ENCODE assay signal across 15 mouse cellular contexts in the genomic region with DNA sequence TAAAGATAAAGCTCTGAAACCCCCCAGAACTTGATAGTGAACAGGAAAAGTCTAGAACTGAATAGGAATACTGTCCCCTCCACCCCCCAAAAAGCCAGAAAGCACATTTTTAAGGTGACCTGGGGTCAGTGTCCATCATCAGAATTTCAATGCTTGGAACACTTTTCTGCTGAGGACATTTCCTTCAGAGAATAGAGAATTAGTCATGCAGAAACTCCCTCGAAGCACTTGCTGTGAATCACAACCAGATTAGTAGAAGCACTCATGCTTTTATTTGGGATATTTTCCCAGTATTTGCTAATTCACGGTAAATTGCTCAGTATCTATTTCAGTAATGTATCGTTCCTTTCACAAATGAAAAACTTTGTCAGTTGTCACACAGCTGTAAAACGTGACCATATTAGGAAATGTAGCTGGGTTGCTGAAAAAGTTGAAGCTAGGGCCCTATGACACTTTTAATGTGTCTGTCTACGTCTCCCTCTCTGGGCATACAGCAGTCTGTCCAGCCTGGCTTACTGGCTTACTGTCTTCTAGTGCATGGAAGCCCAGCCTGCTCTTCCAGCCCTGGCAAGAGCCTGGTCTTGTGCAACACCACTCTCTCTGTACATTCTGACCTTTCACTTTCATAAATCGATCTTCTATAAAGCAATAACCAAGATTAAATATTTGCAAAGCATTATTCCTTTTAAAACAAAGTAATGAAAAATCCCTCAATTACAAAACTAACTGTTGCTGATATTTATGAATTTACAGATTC.
DNase-seq lines count a peak whose midpoint lies in the region; ATAC-seq lines count a peak whose summit lies in the region.
"Had no signal": no experiment of that assay in that cellular context is flagged by ENCODE, and none has a peak within 500 bp of the region (broad histone marks: within the 10 kb centered on the region; RNA-seq: fewer than 3 reads in every experiment).

No protein-coding gene starts in this region.

- H3K4me3 ChIP-seq in forebrain, embryonic 10.5 days = no peak overlapping the region
- H3K4me3 ChIP-seq in forebrain, embryonic 15.5 days = no peak overlapping the region
- H3K4me3 ChIP-seq in kidney, embryonic 14.5 days (ENCODE audit: low read length) = no peak overlapping the region
- no peak overlapping the region for H3K4me3 ChIP-seq in embryonic facial prominence, embryonic 11.5 days (ENCODE audit: low read depth, low read length)
- H3K4me3 ChIP-seq: embryonic facial prominence, embryonic 12.5 days; hindbrain, embryonic 13.5 days; midbrain, embryonic 13.5 days had no signal

- WGBS in forebrain, embryonic 10.5 days = 40% methylated on average over 6 of the region's 6 CpGs
- WGBS in forebrain, embryonic 15.5 days = 36% methylated on average over 6 of the region's 6 CpGs
- WGBS in kidney, embryonic 14.5 days = 47% methylated on average over 6 of the region's 6 CpGs
- 36% methylated on average over 6 of the region's 6 CpGs for WGBS in embryonic facial prominence, embryonic 11.5 days

- DNase-seq in forebrain, embryonic 10.5 days (ENCODE audit: extremely low spot score, low spot score) = no peak
- peak; percentile 25 for DNase-seq in kidney, adult 9 months
- DNase-seq in 3134 (ENCODE audit: extremely low read depth, insufficient read length, low spot score) = peak; percentile 39
- peak; percentile 38 for DNase-seq in embryonic facial prominence, embryonic 11.5 days (ENCODE audit: low spot score)
- no peak for DNase-seq in testis, postnatal 14 days (ENCODE audit: low spot score)
- DNase-seq: adrenal gland, postnatal 25 days; B cell, adult 2 months; cerebellum, adult 11-12 months; liver had no signal

- H3K27ac ChIP-seq in forebrain, embryonic 10.5 days = peak overlapping the region; percentile 62; the same call in 1 of the 2 replicates
- no peak overlapping the region for H3K27ac ChIP-seq in forebrain, embryonic 15.5 days (replicated peaks)
- no peak overlapping the region for H3K27ac ChIP-seq in kidney, embryonic 14.5 days (ENCODE audit: low read depth, low read length)
- no peak overlapping the region for H3K27ac ChIP-seq in embryonic facial prominence, embryonic 11.5 days (replicated peaks; ENCODE audit: low read depth, low read length)
- H3K27ac ChIP-seq: embryonic facial prominence, embryonic 12.5 days; hindbrain, embryonic 13.5 days; midbrain, embryonic 13.5 days had no signal

- no peak overlapping the region for H3K4me2 ChIP-seq in forebrain, embryonic 15.5 days (replicated peaks)
- no peak overlapping the region for H3K4me2 ChIP-seq in kidney, embryonic 14.5 days (replicated peaks; ENCODE audit: low read depth, low read length)
- H3K4me2 ChIP-seq in embryonic facial prominence, embryonic 11.5 days (ENCODE audit: low read depth, low read length) = no peak overlapping the region
- H3K4me2 ChIP-seq: embryonic facial prominence, embryonic 12.5 days; hindbrain, embryonic 13.5 days; midbrain, embryonic 13.5 days had no signal

- no peaks in the 10 kb centered on the region for H3K27me3 ChIP-seq in forebrain, embryonic 10.5 days (ENCODE audit: poor library complexity, severe bottlenecking)
- no peaks in the 10 kb centered on the region for H3K27me3 ChIP-seq in forebrain, embryonic 15.5 days
- H3K27me3 ChIP-seq in kidney, embryonic 14.5 days (ENCODE audit: control insufficient read depth, insufficient read depth, low read length) = no peaks in the 10 kb centered on the region
- no peaks in the 10 kb centered on the region for H3K27me3 ChIP-seq in embryonic facial prominence, embryonic 11.5 days (ENCODE audit: control insufficient read depth, insufficient read depth, low read length)
- H3K27me3 ChIP-seq: embryonic facial prominence, embryonic 12.5 days; hindbrain, embryonic 13.5 days; midbrain, embryonic 13.5 days had no signal

- no peak overlapping the region for H3K9ac ChIP-seq in forebrain, embryonic 15.5 days (replicated peaks)
- H3K9ac ChIP-seq in kidney, embryonic 14.5 days (ENCODE audit: low read depth, low read length) = no peak overlapping the region
- no peak overlapping the region for H3K9ac ChIP-seq in embryonic facial prominence, embryonic 11.5 days (replicated peaks; ENCODE audit: low read length)
- H3K9ac ChIP-seq: embryonic facial prominence, embryonic 12.5 days; hindbrain, embryonic 13.5 days; midbrain, embryonic 13.5 days had no signal

- H3K9me3 ChIP-seq in forebrain, embryonic 10.5 days = no peaks in the 10 kb centered on the region
- H3K9me3 ChIP-seq in forebrain, embryonic 15.5 days = no peaks in the 10 kb centered on the region
- no peaks in the 10 kb centered on the region for H3K9me3 ChIP-seq in kidney, embryonic 14.5 days (ENCODE audit: control insufficient read depth, low read length)
- no peaks in the 10 kb centered on the region for H3K9me3 ChIP-seq in embryonic facial prominence, embryonic 11.5 days (replicated peaks; ENCODE audit: control insufficient read depth, low read length)
- H3K9me3 ChIP-seq: embryonic facial prominence, embryonic 12.5 days; hindbrain, embryonic 13.5 days; midbrain, embryonic 13.5 days had no signal

- peaks cover 17% of the 10 kb centered on the region for H3K4me1 ChIP-seq in forebrain, embryonic 10.5 days
- H3K4me1 ChIP-seq in forebrain, embryonic 15.5 days = no peaks in the 10 kb centered on the region
- no peaks in the 10 kb centered on the region for H3K4me1 ChIP-seq in kidney, embryonic 14.5 days (ENCODE audit: control insufficient read depth, insufficient read depth, low read length)
- no peaks in the 10 kb centered on the region for H3K4me1 ChIP-seq in embryonic facial prominence, embryonic 11.5 days (ENCODE audit: control insufficient read depth, insufficient read depth, low read length)
- H3K4me1 ChIP-seq: hindbrain, embryonic 13.5 days; midbrain, embryonic 13.5 days had no signal

- no peak for ATAC-seq in forebrain, embryonic 15.5 days (replicated peaks)
- no peak for ATAC-seq in kidney, embryonic 14.5 days (ENCODE audit: low FRiP score, low TSS enrichment)
- ATAC-seq in embryonic facial prominence, embryonic 11.5 days (replicated peaks; ENCODE audit: insufficient number of reproducible peaks, low FRiP score, low TSS enrichment, low read depth) = no peak
- ATAC-seq in activated CD4-positive, CD25-positive, alpha-beta regulatory T cell, adult 4 months = no peak
- ATAC-seq: midbrain, embryonic 13.5 days had no signal

- no peaks in the 10 kb centered on the region for H3K36me3 ChIP-seq in forebrain, embryonic 10.5 days (replicated peaks)
- no peaks in the 10 kb centered on the region for H3K36me3 ChIP-seq in forebrain, embryonic 15.5 days
- H3K36me3 ChIP-seq in kidney, embryonic 14.5 days (ENCODE audit: control insufficient read depth, insufficient read depth, low read length) = no peaks in the 10 kb centered on the region
- no peaks in the 10 kb centered on the region for H3K36me3 ChIP-seq in embryonic facial prominence, embryonic 11.5 days (replicated peaks; ENCODE audit: control insufficient read depth, insufficient read depth, low read depth, low read length)
- H3K36me3 ChIP-seq: embryonic facial prominence, embryonic 12.5 days; hindbrain, embryonic 13.5 days; midbrain, embryonic 13.5 days had no signal

Comparison
In these comparisons a context has a peak if more than half of its experiments do, and no peak if none do; other contexts are left out.
1. DNase-seq: peak in kidney, adult 9 months (single experiment), 3134 (single experiment) and embryonic facial prominence, embryonic 11.5 days (single experiment); none in forebrain, embryonic 10.5 days (single experiment) and testis, postnatal 14 days (single experiment).